Mouse (Mus musculus): ENCODE results near the gene Wars2. TPM values are rescaled to one million over a fixed set of nuclear protein-coding genes. Genes with fewer than 3 reads are reported as not detected.

Gene Wars2
- 1 to 10 TPM; 7.6 to 7.9 TPM for total RNA-seq (2021)
- long read RNA-seq, experiment 1, full-length matches to known transcripts = 6 of 9 reads
- long read RNA-seq, experiment 1, partial matches to known transcripts = 0 of 9 reads
- long read RNA-seq, experiment 1, other reads (novel, unspliced or antisense) = 3 of 9 reads
- long read RNA-seq, experiment 2, full-length matches to known transcripts = 5 of 9 reads
- long read RNA-seq, experiment 2, partial matches to known transcripts = 1 of 9 reads
- long read RNA-seq, experiment 2, other reads (novel, unspliced or antisense) = 3 of 9 reads

- DNase-seq (ENCODE audit: low spot score in 2 of 2) = peak; percentile 88 to 94
These were observed at the start of gene Wars2 for GRCm38 (mm10) chr3:99140940-99141854. Gene Wars2, plus strand, starts transcription at chr3:99141068.

- DNase-seq (ENCODE audit: low spot score in 2 of 2) = no peak
These were observed 44.1 kb upstream of the Wars2 start for GRCm38 (mm10) chr3:99096816-99097215.

- DNase-seq (ENCODE audit: low spot score in 2 of 2) = no peak
These were observed 30.3 kb upstream of the Wars2 start for GRCm38 (mm10) chr3:99110353-99111213.

GRCm38 (mm10) chr3:99111214-99111608, 29.7 kb upstream of the Wars2 start:
- DNase-seq (ENCODE audit: low spot score in 2 of 2) = no peak

- no peak for DNase-seq (ENCODE audit: low spot score in 2 of 2)
These were observed 27.5 kb upstream of the Wars2 start for GRCm38 (mm10) chr3:99113266-99113837.

GRCm38 (mm10) chr3:99120942-99121341, 19.9 kb upstream of the Wars2 start:
- no peak for DNase-seq (ENCODE audit: low spot score in 2 of 2)

- no peak for DNase-seq (ENCODE audit: low spot score in 2 of 2)
These were observed 10.3 kb upstream of the Wars2 start for GRCm38 (mm10) chr3:99130521-99130920.

GRCm38 (mm10) chr3:99131973-99132372, 8.9 kb upstream of the Wars2 start:
- no peak for DNase-seq (ENCODE audit: low spot score in 2 of 2)

GRCm38 (mm10) chr3:99133913-99134312, 7.0 kb upstream of the Wars2 start:
- no peak for DNase-seq (ENCODE audit: low spot score in 2 of 2)

- DNase-seq (ENCODE audit: low spot score in 2 of 2) = no peak
These were observed 7.0 kb downstream of the Wars2 start for GRCm38 (mm10) chr3:99147886-99148285.

GRCm38 (mm10) chr3:99149035-99149434, 8.2 kb downstream of the Wars2 start:
- DNase-seq (ENCODE audit: low spot score in 2 of 2) = no peak

- no peak for DNase-seq (ENCODE audit: low spot score in 2 of 2)
These were observed 15.4 kb downstream of the Wars2 start for GRCm38 (mm10) chr3:99156286-99156685.

- DNase-seq (ENCODE audit: low spot score in 2 of 2) = no peak
These were observed 16.1 kb downstream of the Wars2 start for GRCm38 (mm10) chr3:99156987-99157386.

- DNase-seq (ENCODE audit: low spot score in 2 of 2) = no peak
These were observed 16.7 kb downstream of the Wars2 start for GRCm38 (mm10) chr3:99157451-99158015.

GRCm38 (mm10) chr3:99160016-99160415, 19.1 kb downstream of the Wars2 start:
- no peak for DNase-seq (ENCODE audit: low spot score in 2 of 2)

- no peak for DNase-seq (ENCODE audit: low spot score in 2 of 2)
These were observed 21.3 kb downstream of the Wars2 start for GRCm38 (mm10) chr3:99162191-99162590.

GRCm38 (mm10) chr3:99167734-99168133, 26.9 kb downstream of the Wars2 start:
- no peak for DNase-seq (ENCODE audit: low spot score in 2 of 2)

GRCm38 (mm10) chr3:99173178-99173577, 32.3 kb downstream of the Wars2 start:
- no peak for DNase-seq (ENCODE audit: low spot score in 2 of 2)

- DNase-seq (ENCODE audit: low spot score in 2 of 2) = no peak
These were observed 33.9 kb downstream of the Wars2 start for GRCm38 (mm10) chr3:99174658-99175304.

- DNase-seq (ENCODE audit: low spot score in 2 of 2) = no peak
These were observed 42.6 kb downstream of the Wars2 start for GRCm38 (mm10) chr3:99183355-99184016.
